Mouse (Mus musculus): ENCODE measurements at regions not wholly inside any gene's neighbourhood (a gene's known extent, or its start where the extent isn't known, plus 50 kb on each side); places are given as distances from the start of the nearest gene placed in this dataset.

DNA sequence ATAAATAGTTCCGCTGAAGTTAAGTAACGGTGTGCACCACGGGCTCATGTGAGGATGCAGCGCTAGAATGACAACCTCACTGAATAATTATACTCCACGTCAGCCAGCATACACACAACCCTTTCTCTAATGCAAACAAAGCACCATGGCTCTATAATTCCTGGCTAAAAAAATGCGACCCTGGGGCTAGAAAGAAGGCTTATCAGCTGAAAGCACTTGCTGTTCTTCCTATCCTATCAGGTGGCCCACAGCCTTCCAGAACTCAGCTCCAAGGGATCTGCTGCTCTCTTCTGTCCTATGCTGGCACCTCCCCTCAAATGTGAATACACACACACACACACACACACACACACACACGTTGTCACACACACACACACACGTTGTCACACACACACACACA is 350.9 kb downstream of the Med10 start:
- H3K27ac ChIP-seq (replicated peaks) = no peak overlapping the region
- WGBS = 83% methylated on average over 8 of the region's 8 CpGs

DNA sequence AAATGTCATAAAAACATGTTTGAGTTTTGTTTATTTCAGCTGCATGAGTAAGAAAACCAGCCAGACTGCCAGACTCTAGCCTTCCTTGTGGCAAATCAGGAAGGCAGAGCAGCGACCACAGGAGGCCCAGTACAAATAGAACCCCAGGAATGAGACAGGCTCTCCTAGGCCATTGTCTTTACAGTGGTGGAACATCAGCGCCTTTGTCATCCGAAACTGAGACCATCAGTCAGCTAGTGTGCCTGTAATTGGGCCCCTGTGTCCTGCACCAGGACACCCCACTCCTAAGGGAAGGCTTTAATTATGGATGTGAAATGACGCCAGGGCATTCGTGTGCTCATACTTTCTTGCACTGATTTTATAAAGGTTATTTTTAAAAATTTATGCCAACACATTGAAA is 353.4 kb downstream of the Med10 start:
- H3K4me1 ChIP-seq = no peaks in the 10 kb centered on the region
- no peak for DNase-seq (ENCODE audit: low spot score)
- WGBS = 59% methylated on average over 5 of the region's 5 CpGs
- H3K27me3 ChIP-seq (ENCODE audit: low read depth, poor library complexity, severe bottlenecking) = peaks cover 3% of the 10 kb centered on the region; the same call in 1 of the 2 replicates
- H3K36me3 ChIP-seq = no peaks in the 10 kb centered on the region
- H3K27ac ChIP-seq (replicated peaks) = no peak overlapping the region
- no peaks in the 10 kb centered on the region for H3K9me3 ChIP-seq (replicated peaks)
- H3K4me3 ChIP-seq = no peak overlapping the region

More for the DNA sequence above, 350.9 kb downstream of the Med10 start:
- H3K4me1 ChIP-seq = peaks cover 15% of the 10 kb centered on the region
- no peak overlapping the region for H3K4me3 ChIP-seq
- H3K9me3 ChIP-seq (replicated peaks) = no peaks in the 10 kb centered on the region
- H3K36me3 ChIP-seq = no peaks in the 10 kb centered on the region
- peaks cover 9% of the 10 kb centered on the region; the same call in 1 of the 2 replicates for H3K27me3 ChIP-seq (ENCODE audit: low read depth, poor library complexity, severe bottlenecking)
- DNase-seq (ENCODE audit: low spot score) = no peak

GRCm38 (mm10) chr13:70156975-70157588 is 354.9 kb downstream of the Med10 start:
- H3K4me1 ChIP-seq = no peaks in the 10 kb centered on the region
- H3K27me3 ChIP-seq (ENCODE audit: low read depth, poor library complexity, severe bottlenecking) = no peaks in the 10 kb centered on the region
- 93% methylated on average over 8 of the region's 8 CpGs for WGBS
- no peak for DNase-seq (ENCODE audit: low spot score)
- H3K36me3 ChIP-seq = no peaks in the 10 kb centered on the region
- no peak overlapping the region for H3K4me3 ChIP-seq
- no peaks in the 10 kb centered on the region for H3K9me3 ChIP-seq (replicated peaks)
- no peak overlapping the region for H3K27ac ChIP-seq (replicated peaks)

- no peak overlapping the region for H3K4me3 ChIP-seq
- H3K4me1 ChIP-seq = no peaks in the 10 kb centered on the region
- no peak overlapping the region for H3K27ac ChIP-seq (replicated peaks)
- no peaks in the 10 kb centered on the region for H3K9me3 ChIP-seq (replicated peaks)
- no peaks in the 10 kb centered on the region for H3K36me3 ChIP-seq
- 94% methylated on average over 3 of the region's 3 CpGs for WGBS
- H3K27me3 ChIP-seq (ENCODE audit: low read depth, poor library complexity, severe bottlenecking) = no peaks in the 10 kb centered on the region
- no peak for DNase-seq (ENCODE audit: low spot score)
Observed at GRCm38 (mm10) chr13:70159065-70159464, 356.9 kb downstream of the Med10 start.

- 82% methylated on average over 6 of the region's 6 CpGs for WGBS
- Histone ChIP-seq H3K4me1 (no peaks in the 10 kb centered on the region), H3K9me3 (replicated peaks) (no peaks in the 10 kb centered on the region), H3K36me3 (no peaks in the 10 kb centered on the region), H3K27me3 (ENCODE audit: low read depth, poor library complexity, severe bottlenecking) (no peaks in the 10 kb centered on the region), H3K27ac (replicated peaks) (no peak overlapping the region), H3K4me3 (no peak overlapping the region)
- DNase-seq (ENCODE audit: low spot score) = no peak
Observed at GRCm38 (mm10) chr13:70159604-70160003, 357.4 kb downstream of the Med10 start.

GRCm38 (mm10) chr13:70162115-70162514 is 359.9 kb downstream of the Med10 start:
- H3K27me3 ChIP-seq (ENCODE audit: low read depth, poor library complexity, severe bottlenecking) = no peaks in the 10 kb centered on the region
- 92% methylated on average over 4 of the region's 4 CpGs for WGBS

DNA sequence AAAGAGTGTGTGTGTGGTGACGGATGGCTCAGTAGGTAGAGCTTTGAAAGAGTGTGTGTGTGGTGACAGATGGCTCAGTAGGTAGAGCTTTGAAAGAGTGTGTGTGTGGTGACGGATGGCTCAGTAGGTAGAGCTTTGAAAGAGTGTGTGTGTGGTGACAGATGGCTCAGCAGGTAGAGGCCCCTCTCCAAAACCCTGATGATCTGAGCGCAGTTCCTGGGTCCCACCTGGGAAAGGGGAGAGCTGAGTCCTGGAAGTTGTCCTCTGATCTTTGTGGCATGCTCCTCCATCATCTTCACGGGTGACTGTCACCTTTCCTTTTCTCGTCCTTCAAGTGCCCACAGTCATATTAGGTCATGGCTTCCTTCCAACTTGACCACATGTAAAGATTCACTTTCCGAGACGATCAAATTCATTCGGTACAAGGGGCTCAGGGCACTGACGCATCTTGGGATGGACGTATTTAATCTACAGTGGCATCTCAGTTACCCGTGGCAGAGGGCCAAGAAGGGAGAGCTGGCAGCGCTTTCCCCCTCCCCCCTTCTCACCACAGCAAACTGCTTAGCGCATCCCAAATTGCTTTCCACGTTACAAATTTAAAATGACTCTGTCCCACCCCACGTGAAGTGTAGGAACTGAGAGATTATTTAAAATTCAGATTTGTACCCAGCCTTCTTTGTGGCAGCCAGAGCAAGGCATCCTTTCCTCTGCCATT is 363.5 kb downstream of the Med10 start:
- Histone ChIP-seq H3K27ac (replicated peaks) (no peak overlapping the region), H3K4me3 (no peak overlapping the region), H3K9me3 (replicated peaks) (no peaks in the 10 kb centered on the region), H3K36me3 (no peaks in the 10 kb centered on the region), H3K4me1 (no peaks in the 10 kb centered on the region), H3K27me3 (ENCODE audit: low read depth, poor library complexity, severe bottlenecking) (no peaks in the 10 kb centered on the region)
- no peak for DNase-seq (ENCODE audit: low spot score)
- 87% methylated on average over 15 of the region's 15 CpGs for WGBS

More at GRCm38 (mm10) chr13:70162115-70162514, 359.9 kb downstream of the Med10 start:
- Histone ChIP-seq H3K4me1 (no peaks in the 10 kb centered on the region), H3K9me3 (replicated peaks) (no peaks in the 10 kb centered on the region), H3K4me3 (no peak overlapping the region), H3K27ac (replicated peaks) (no peak overlapping the region), H3K36me3 (no peaks in the 10 kb centered on the region)
- no peak for DNase-seq (ENCODE audit: low spot score)

DNA sequence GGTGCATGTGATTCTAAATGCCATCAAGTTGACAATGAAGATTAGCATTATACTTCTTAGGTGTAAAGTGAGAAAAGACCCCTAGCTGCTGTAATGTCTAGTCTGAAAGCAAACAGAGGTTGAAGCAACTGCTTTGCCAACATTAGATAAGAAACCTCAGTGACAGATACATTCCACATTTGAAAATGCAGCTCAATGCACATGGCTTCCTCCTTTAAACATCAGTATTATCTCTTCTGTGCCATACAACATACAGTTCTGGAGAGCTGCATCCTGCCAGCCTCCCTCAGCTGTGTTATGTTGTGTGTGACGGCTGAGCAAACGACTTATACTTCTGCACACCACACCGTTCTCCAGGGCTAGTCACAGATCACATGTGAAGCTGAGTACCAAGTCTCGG is 365.6 kb downstream of the Med10 start:
- WGBS = 91% methylated on average over 4 of the region's 4 CpGs
- Histone ChIP-seq H3K4me1 (no peaks in the 10 kb centered on the region), H3K4me3 (no peak overlapping the region), H3K36me3 (no peaks in the 10 kb centered on the region), H3K27me3 (ENCODE audit: low read depth, poor library complexity, severe bottlenecking) (no peaks in the 10 kb centered on the region), H3K27ac (replicated peaks) (no peak overlapping the region), H3K9me3 (replicated peaks) (no peaks in the 10 kb centered on the region)
- DNase-seq (ENCODE audit: low spot score) = no peak

DNA sequence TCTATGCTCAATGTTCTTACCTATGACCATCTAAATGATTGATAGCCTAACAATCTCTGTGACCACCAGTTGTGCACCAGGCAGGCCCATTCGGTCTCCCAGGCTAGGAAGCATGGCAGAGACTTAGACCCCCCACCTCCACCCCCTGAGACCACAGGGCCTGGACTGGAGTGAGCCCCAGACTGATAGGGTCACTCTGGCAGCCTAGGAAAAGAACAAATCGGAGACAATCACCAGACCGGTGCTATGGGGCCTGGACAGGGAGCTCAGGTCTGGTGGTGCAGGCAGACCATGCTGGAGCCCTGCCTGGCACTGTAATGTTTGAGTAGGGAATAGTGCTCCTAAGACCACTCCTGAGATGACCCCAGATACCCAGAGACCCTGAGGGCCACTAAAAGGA is 366.7 kb downstream of the Med10 start:
- no peak overlapping the region for H3K4me3 ChIP-seq
- no peaks in the 10 kb centered on the region for H3K9me3 ChIP-seq (replicated peaks)
- H3K27me3 ChIP-seq (ENCODE audit: low read depth, poor library complexity, severe bottlenecking) = no peaks in the 10 kb centered on the region
- WGBS = 86% methylated on average over 3 of the region's 3 CpGs
- H3K4me1 ChIP-seq = no peaks in the 10 kb centered on the region
- DNase-seq (ENCODE audit: low spot score) = no peak
- H3K27ac ChIP-seq (replicated peaks) = no peak overlapping the region
- no peaks in the 10 kb centered on the region for H3K36me3 ChIP-seq

DNA sequence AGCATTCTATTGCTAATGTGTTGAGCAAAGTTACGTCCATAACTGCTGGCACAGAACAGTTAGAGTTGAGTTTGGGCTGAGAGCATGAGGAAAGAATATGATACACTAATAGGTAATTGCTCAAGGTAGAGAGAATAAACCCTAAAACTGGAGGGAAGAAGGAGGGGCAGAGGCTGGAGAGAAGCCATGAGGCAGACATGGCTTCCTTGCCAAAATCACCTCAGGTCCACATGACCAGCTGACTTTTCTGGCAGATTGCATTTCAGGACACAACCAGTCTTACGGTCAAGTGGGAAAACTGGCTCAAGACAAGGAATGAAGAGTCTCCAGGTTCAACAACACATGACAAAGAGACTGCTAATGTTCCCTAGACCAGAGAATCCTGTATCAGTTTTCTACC is 374.9 kb downstream of the Med10 start:
- H3K27ac ChIP-seq (replicated peaks) = no peak overlapping the region
- no peak overlapping the region for H3K4me3 ChIP-seq
- no peaks in the 10 kb centered on the region for H3K4me1 ChIP-seq
- H3K9me3 ChIP-seq (replicated peaks) = no peaks in the 10 kb centered on the region
- no peaks in the 10 kb centered on the region for H3K27me3 ChIP-seq (ENCODE audit: low read depth, poor library complexity, severe bottlenecking)
- no peaks in the 10 kb centered on the region for H3K36me3 ChIP-seq
- 95% methylated on average over 2 of the region's 2 CpGs for WGBS
- DNase-seq (ENCODE audit: low spot score) = no peak

GRCm38 (mm10) chr13:70178073-70178491 is 375.9 kb downstream of the Med10 start:
- H3K4me1 ChIP-seq = no peaks in the 10 kb centered on the region
- DNase-seq (ENCODE audit: low spot score) = no peak
- H3K9me3 ChIP-seq (replicated peaks) = no peaks in the 10 kb centered on the region
- no peaks in the 10 kb centered on the region for H3K27me3 ChIP-seq (ENCODE audit: low read depth, poor library complexity, severe bottlenecking)
- H3K36me3 ChIP-seq = no peaks in the 10 kb centered on the region
- H3K4me3 ChIP-seq = no peak overlapping the region
- 75% methylated on average over 8 of the region's 8 CpGs for WGBS
- H3K27ac ChIP-seq (replicated peaks) = no peak overlapping the region

DNA sequence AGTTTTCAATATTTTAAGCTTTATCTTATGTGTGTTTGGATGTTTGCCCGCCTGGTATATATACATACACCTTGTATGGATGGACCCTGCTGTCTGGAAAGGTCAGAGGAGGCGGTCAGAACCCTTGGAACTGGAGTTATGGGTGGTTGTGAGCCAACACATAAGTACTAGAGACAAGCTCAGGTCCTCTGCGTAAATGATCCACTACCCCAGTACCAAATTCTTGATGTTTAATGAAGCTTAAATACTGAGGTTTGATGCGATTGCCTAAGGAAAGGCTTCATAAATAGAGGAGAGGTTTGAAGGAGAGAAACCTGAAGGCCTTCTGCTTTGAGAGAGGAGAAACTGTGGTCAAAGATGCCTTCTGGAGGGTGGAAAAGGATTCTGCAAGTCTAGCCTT is 388.8 kb downstream of the Med10 start:
- DNase-seq (ENCODE audit: low spot score) = no peak
- H3K27me3 ChIP-seq (ENCODE audit: low read depth, poor library complexity, severe bottlenecking) = no peaks in the 10 kb centered on the region
- H3K36me3 ChIP-seq = no peaks in the 10 kb centered on the region
- no peaks in the 10 kb centered on the region for H3K9me3 ChIP-seq (replicated peaks)
- no peak overlapping the region for H3K27ac ChIP-seq (replicated peaks)
- 82% methylated on average over 4 of the region's 4 CpGs for WGBS
- H3K4me3 ChIP-seq = no peak overlapping the region
- 0 out of 2 replicates have a peak, but pooled peaks cover 2% of the 10 kb centered on the region for H3K4me1 ChIP-seq
